Mouse (Mus musculus) adrenal gland, postnatal 14 days (tissue): ENCODE measurements at regions not wholly inside any gene's neighbourhood (a gene's known extent, or its start where the extent isn't known, plus 50 kb on each side); places are given as distances from the start of the nearest gene placed in this dataset.
"Not testable (repeated sequence)": the region's sequence is repeated elsewhere in the genome, so short reads cannot be mapped to it uniquely, and the experiment has no call there.

Experiments used
- DNase-seq: peaks from one replicate; pipeline ENCODE4 v3.0.0; 2021; ENCODE audit warnings: mixed read lengths

GRCm38 (mm10) chr12:113701841-113702240 lies 158.1 kb downstream of the Adam6a start:
- not testable (repeated sequence) for DNase-seq

DNA sequence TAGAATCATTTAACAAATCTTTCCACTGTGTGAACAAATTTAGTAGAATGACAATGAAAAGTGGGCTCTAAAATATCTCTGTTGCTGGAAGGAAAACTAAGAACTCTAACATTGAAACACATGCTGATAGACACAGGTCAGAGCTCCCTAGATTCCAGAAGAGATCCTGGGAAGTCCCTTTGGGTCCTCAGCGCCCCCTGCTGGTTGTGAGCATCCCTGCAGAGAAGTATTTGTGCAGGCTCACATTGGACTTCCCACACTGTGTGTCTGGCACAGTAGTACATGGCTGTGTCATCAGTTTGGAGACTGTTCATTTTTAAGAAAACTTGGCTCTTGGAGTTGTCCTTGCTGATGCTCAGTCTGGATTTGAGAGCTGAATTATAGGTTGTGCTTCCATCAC lies 172.7 kb downstream of the Adam6a start:
- peak; percentile 65 for DNase-seq

- peak; percentile 17 for DNase-seq
These were observed 192.1 kb downstream of the Adam6a start for GRCm38 (mm10) chr12:113735847-113736246.

DNA sequence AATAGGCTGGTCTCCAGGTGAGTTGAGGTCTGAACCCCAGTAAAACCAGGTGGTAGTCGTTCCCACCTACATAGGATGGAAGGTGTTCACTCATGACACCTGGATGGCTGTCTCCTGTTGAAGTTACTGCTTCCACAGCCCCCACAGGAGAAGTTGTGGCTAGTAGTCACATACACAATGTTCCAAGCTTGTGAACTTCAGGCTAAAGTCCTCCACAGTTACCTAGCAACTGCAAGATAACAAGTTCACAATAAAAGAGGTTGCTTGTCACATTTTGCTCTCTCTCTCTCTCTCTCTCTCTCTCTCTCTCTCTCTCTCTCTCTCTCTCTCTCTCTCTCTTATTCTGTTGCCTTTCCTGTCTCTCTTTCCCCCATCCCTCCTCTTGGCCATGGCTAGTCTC lies 202.6 kb downstream of the Adam6a start:
- DNase-seq = no peak

DNA sequence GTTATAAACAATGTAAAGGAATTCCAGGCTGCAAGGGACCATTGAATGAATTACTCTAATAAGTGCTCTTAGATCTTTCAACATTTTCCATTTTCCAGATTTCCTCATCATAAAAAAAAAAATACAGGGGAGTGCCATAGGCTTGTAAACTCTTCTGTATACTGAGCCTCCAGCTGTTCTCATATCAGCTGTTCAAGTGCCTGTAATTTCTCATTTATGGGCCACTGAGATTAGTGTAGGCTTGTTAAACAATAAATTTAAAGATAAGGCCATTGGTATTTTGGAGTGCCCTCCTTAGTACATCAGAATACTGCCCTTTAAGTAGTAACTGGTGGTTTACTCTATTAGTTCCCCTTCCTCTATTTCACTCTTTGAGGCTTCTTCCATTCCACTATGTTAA lies 204.3 kb downstream of the Adam6a start:
- DNase-seq = no peak

- DNase-seq = no peak
These were observed 225.9 kb downstream of the Adam6a start for GRCm38 (mm10) chr12:113769587-113769986.

- peak; percentile 34 for DNase-seq
These were observed 252.2 kb downstream of the Adam6a start for GRCm38 (mm10) chr12:113795876-113796275.

DNA sequence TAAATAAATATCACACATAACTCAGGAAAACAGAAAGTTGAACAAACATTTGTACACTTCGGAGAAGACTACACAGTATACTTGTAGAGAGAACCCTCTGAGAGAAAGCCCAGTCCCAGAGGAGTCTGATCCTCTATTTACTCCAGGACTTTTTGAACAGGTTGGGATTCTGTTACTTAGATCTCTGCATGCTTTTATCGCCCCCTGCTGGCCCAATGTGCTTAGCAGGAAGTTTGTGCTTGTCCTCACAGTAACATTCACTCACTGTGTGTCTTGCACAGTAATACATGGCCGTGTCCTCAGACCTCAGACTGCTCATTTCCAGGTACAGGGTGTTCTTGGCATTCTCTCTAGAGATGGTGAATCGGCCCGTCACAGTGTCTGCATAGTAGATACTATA lies 282.7 kb downstream of the Adam6a start:
- peak; percentile 15 for DNase-seq

GRCm38 (mm10) chr12:113858893-113859292 lies 315.2 kb downstream of the Adam6a start:
- DNase-seq = peak; percentile 54

DNA sequence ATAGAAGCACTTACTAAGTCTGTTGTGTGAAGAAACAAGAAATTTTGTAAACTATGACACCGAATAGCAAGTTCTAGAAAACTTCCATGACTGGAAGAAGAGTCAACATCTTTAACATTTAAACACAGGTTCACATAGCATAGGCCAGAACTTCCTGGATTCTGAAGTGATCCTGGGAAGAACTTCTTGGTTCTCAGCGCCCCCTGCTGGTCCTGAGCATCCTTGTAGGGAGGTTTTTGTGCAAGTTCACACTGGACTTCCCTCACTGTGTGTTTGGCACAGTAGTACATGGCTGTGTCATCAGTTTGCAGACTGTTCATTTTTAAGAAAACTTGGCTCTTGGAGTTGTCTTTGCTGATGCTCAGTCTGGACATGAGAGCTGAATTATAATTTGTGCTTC lies 335.1 kb downstream of the Adam6a start:
- peak; percentile 16 for DNase-seq

- DNase-seq = no peak
These were observed 352.4 kb downstream of the Adam6a start for GRCm38 (mm10) chr12:113896152-113896551.

DNA sequence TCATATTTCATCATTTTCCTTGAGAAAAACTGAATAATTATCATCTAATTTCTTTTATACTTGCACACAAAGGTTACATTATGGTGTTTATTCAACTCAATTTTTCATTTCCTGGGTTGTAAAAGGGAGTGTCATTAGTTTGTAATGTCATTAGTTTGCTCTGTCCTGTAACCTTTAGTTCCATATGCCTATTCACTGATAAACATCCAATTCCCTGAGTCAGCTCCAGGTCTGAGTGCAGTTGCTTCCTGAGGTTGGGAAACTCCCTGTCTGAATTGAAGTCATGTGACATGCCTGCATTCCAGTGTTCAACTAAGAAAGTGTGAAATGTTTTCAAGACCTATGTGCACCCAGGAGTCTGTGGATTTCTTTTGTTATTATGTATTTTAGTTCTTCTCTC lies 362.8 kb downstream of the Adam6a start:
- no peak for DNase-seq

GRCm38 (mm10) chr12:113907751-113908150 lies 364.0 kb downstream of the Adam6a start:
- no peak for DNase-seq

- no peak for DNase-seq
These were observed 368.1 kb downstream of the Adam6a start for GRCm38 (mm10) chr12:113911770-113912169.

DNA sequence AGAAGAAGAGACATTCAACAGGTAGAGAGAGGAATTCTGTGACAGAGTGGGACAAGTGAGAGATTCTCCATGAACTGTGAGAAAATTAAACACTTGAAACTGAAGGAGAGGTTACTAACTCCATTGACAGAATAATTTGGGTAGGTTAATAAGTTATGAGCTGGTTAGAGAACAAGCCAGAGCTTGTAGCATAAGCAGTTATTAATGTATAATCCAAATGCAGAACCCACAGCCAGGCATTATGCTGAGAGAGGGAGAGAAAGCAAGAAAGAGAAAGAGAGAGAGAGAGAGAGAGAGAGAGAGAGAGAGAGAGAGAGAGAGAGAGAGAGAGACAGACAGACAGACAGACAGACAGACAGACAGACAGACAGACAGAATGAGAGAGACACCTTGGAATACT lies 397.0 kb downstream of the Adam6a start:
- DNase-seq = no peak

DNA sequence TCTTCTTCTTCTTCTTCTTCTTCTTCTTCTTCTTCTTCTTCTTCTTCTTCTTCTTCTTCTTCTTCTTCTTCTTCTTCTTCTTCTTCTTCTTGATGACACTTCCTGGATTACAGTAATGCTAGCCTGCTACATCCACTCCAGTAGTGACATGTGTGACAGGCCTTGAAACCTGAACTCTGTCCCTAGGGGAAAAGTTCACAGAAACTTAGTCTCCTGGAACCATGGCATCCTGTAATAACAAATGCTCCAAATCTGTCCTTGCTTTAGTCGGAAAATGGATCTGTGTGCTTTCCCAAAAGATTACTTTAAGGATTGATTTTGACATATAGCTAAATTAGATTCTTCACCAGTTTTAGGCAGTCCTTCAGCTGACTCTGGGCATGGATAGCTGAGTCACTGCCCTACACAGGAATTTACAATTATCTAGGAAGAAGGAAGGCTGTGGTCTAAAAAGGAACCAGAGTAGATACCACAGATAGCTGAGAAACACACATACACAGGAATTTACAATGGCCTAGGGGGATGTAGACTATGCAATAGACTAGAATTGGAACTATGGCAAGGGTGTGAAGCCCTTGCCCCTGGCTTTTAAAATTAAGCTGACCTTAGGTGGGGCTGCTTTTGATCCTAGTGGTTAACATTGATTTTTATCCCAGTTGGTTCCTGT lies 400.1 kb downstream of the Adam6a start:
- DNase-seq = not testable (repeated sequence)

DNA sequence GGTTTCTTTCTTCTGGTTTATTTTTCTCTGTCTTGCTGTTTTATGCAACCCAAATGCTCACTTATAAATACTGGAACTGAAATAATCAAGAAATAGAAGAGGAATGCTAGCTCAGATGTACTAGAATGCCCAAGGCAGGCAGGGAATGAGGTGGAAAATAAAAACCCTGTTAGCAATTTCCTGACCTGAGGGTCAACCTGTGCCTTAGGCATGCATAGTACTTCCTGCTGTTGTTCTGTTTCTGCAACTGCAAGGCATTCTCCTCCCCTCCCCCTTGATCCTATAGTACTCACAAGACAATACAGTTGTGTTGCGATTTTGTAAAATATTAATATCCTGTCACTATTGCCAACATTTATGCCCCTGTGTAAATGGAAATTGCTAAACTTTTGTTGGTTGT lies 402.1 kb downstream of the Adam6a start:
- not testable (repeated sequence) for DNase-seq

- DNase-seq = peak; percentile 10
These were observed 404.3 kb downstream of the Adam6a start for GRCm38 (mm10) chr12:113948017-113948416.

- no peak for DNase-seq
These were observed 430.6 kb downstream of the Adam6a start for GRCm38 (mm10) chr12:113974271-113974670.

- peak; percentile 89 for DNase-seq
These were observed 437.9 kb downstream of the Adam6a start for GRCm38 (mm10) chr12:113981613-113982012.

GRCm38 (mm10) chr12:113987233-113987990 lies 443.7 kb downstream of the Adam6a start:
- DNase-seq = no peak

DNA sequence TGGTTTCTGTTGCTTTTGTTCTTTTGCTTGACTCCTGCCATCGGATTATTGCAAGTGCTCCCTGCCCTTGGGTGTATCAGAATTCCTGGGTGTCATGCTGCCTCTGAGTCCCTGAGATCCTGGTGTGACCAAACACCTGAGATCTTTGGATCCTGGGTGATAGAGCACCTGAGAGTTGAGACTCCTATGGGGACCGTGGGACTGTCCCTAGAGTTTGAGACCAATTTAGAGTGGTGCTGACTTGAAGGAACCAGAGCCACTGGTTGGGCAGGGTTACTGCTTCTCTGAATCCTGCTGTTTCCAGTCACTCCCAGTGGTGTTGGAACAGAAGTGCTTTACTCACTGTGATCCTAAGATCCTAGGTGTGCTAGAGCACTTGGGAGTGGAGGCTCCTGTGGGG lies 448.7 kb downstream of the Adam6a start:
- DNase-seq = no peak

DNA sequence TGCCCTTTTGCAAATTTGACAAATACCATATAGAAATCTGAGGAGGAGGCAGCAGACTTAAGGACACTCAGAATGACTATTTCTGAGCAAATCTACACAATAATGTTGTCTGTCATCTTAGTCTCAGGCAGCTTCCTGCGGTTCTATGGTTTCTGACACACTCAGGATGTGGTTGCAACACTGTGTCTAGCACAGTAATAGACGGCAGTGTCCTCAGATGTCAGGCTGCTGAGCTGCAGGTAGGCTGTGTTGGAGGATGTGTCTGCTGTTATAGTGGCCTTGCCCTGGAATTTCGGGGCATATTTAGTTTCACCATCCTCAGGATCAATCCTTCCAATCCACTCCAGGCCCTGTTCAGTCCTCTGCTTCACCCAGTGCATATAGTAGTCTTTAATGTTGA lies 450.6 kb downstream of the Adam6a start:
- DNase-seq = peak; percentile 11

DNA sequence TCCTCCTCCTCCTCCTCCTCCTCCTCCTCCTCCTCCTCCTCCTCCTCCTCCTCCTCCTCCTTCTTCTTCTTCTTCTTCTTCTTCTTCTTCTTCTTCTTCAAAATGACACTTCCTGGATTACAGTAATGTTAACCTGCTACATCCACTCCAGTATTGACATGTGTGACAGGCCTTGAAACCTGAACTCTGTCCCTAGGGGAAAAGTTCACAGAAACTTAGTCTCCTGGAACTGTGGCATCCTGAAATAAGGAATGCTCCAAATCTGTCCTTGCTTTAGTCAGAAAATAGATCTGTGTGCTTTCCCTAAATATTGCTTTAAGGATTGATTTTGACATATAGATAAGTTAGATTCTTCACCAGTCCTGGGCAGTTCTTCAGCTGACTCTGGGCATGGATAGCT lies 464.8 kb downstream of the Adam6a start:
- not testable (repeated sequence) for DNase-seq
